Mouse (Mus musculus) spleen, embryonic (tissue): ENCODE results near the gene Ethe1.
"Not testable (repeated sequence)": the region's sequence is repeated elsewhere in the genome, so short reads cannot be mapped to it uniquely, and the experiment has no call there.

Experiments used
- CTCF ChIA-PET: fragments of 350-600 bp; sonication (Branson Sonifier 250); formaldehyde crosslinking; loops from one replicate; lab custom pipeline; 2022; lab: Charles Lee

Ethe1 gene

GRCm38 (mm10) chr7:24610144-24610878 is 23.0 kb downstream of the Ethe1 start, which contains the start of gene Phldb3:
Gene Phldb3, plus strand, starts transcription at chr7:24610763.
- CTCF ChIA-PET: interaction anchor here (0.9 to 2.0 kb wide), 2 partner anchors 9 kb away, joined by 6 read pairs; no protein-coding TSS in a partner anchor

DNA sequence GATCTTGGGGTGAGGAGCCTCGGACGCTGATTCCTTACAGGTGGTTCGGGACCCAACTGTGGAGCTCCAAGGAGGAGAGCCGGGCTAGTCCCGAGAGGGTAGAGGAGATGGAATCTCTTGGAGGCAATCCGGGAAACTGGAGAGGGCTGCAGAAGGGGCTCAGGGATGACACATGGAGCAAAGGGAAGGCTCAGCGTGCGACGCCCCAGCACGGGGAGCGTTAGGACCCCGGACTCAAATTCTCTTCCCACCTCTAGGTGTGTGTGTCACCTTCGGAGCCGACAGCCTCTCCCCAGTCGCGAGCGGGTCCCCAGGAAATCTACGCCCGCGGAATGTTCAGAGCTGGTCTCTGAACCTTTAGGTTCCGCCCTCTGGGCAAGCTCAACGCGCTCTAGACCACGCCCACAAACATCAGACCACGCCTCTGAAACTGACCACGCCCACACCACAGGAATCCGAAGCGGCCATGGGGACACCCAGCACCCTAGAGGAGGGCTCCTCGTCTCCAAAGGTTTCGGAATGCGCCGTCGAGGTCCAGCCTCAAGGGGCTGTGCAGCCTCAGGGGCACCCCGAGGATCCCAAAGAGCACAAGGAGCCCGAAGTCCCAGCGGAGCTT is 23.6 kb downstream of the Ethe1 start:
- CTCF ChIA-PET: interaction anchor here (0.6 to 2.0 kb wide), 3 partner anchors 10 to 170 kb away, joined by 4 to 6 read pairs (median 4); no protein-coding TSS in a partner anchor

DNA sequence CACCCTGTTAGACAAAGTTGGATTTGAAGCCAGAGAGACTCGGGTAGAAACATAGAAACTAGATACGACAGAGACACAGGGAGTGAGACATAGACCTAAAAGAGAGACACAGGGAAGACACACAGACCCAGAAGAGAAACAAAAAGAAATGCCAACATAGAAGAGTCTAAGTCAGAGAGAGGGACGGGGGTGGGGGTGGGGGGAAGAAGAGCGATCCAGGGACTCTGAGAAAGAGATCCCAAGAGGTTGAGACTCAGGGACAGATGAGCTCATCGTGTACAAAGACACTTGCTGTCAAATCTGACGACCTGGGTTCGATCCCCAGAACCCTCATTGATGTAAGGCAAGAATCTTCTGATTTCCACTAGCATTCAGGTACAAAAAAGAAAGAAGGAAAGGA is 24.4 kb downstream of the Ethe1 start:
- CTCF ChIA-PET: interaction anchor here (0.6 to 2.0 kb wide), 3 partner anchors 10 to 171 kb away, joined by 4 to 6 read pairs (median 4); no protein-coding TSS in a partner anchor

DNA sequence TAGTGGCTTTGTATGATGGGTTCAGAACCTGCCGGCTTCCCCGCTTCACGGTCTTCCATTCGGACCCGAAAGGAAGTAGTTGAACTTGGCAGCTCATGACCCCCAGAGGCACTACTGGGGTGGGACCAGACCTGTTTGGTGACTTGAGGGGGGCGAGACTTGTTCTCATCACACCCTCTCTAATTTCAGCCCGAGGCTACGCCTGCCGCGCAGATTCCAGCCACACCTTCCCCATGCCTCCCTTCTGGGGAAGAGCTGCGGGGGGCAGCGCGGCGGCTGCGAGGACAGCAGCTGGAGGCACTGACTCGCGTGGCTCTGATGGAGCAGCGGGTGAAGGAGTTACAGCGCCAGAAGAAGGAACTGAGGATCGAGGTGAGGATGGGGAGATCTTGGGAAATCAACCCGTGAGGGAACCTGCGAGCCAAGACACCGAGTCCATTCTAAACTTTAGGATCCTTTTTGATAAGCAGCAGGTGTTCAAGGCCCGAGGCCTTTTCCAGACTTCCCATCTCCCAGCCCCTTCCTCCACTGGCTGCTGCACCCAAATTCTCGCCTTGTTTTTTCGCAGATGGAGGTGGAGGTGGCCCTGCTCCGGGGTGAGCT is 25.1 kb downstream of the Ethe1 start:
- CTCF ChIA-PET: interaction anchor here (0.7 to 2.0 kb wide), 2 partner anchors 11 to 50 kb away, joined by 4 to 6 read pairs; no protein-coding TSS in a partner anchor

DNA sequence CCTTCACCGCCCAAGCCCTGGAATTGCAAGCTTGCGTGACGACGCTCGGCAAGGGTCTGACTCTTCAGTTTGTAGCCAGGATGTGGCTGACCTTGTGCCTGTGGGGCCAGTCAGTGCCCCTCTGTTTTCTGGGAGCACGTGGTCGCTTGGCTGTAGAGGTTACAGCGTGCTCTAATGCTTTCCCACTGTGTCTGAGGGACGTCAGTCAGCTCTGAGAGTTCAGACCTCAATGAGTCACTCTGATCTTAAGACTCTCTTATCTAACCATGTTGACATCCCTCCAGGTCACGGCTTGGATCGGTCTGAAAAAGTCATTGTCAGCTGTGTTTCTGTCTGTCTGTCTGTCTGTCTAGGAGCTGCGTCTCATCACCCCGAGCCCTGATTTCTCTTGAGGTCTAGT is 27.5 kb downstream of the Ethe1 start:
- CTCF ChIA-PET: interaction anchor here (0.6 kb wide), 2 partner anchors 10 to 350 kb away, joined by 4 to 9 read pairs; no protein-coding TSS in a partner anchor

DNA sequence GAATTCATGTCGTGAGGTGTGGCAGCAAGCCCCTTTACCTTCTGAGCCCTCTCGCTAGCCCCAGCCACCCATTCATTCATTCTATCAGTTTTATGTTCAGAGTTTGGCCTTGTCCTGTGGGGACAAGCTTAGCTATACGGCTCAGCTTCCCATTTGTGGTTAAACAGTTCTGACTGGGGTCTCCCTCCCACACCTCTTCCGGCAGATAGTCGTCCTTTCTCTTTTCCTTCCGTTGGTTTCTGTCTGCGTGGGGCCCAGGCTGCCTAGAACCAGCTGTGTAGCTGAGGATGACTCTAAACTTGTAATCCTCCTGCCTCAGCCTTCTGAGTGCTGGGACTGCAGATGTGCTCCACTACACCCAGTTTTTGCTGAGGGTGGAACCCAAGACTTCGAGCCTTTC is 30.4 kb downstream of the Ethe1 start:
- CTCF ChIA-PET: no interaction called here

GRCm38 (mm10) chr7:24618374-24618773 is 31.0 kb downstream of the Ethe1 start:
- CTCF ChIA-PET: not testable (repeated sequence)

GRCm38 (mm10) chr7:24619671-24620397 is 32.5 kb downstream of the Ethe1 start:
- CTCF ChIA-PET: no interaction called here

- CTCF ChIA-PET: no interaction called here
Observed at GRCm38 (mm10) chr7:24621193-24621592, 33.9 kb downstream of the Ethe1 start.

GRCm38 (mm10) chr7:24622967-24623366 is 35.6 kb downstream of the Ethe1 start:
- CTCF ChIA-PET: interaction anchor here (1.0 kb wide), 1 partner anchor 20 kb away, joined by 4 read pairs; no protein-coding TSS in a partner anchor

- CTCF ChIA-PET: no interaction called here
Observed at GRCm38 (mm10) chr7:24628685-24629610, 41.6 kb downstream of the Ethe1 start.

GRCm38 (mm10) chr7:24629672-24630071 is 42.3 kb downstream of the Ethe1 start:
- CTCF ChIA-PET: no interaction called here

DNA sequence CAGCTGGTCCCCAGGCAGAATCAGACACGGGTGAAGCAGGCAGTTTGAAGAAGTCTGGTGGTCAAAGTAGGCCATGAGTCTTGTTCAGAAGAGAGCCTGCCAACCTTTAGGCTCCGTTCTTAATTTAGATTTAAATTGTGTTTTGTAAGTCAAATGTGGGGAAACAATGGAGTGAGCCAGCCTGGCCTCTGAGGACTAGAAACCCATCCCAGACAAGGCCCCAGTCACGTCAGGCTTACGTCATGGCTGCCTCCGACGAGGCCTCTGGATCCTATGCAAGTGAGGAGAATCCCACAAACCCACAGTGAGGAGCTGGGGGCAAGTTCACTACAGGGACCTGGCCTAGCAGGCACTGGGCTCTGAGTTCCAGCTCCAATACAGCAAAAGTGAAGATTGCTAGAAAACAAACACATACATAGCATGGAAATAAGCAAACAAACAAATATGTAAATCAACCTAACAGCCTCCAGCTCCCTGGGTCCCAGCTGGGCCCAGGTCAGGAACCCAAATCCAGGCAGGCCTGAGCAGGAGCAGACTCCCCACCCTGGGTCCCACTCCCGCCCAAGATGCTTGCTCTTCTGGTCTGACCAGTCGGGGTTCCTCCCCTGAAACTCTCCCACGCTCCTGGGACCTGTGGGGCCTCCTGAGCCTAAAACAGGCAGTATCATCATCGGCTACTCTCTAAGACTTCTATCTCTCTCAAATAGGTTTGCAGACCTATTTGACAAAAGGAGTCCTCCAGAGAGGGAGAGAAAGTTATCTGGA is 43.0 kb downstream of the Ethe1 start:
- CTCF ChIA-PET: no interaction called here

GRCm38 (mm10) chr7:24636264-24636663 is 48.9 kb downstream of the Ethe1 start, which contains the start of gene Lypd3:
Gene Lypd3, plus strand, starts transcription at chr7:24636550.
- CTCF ChIA-PET: no interaction called here

DNA sequence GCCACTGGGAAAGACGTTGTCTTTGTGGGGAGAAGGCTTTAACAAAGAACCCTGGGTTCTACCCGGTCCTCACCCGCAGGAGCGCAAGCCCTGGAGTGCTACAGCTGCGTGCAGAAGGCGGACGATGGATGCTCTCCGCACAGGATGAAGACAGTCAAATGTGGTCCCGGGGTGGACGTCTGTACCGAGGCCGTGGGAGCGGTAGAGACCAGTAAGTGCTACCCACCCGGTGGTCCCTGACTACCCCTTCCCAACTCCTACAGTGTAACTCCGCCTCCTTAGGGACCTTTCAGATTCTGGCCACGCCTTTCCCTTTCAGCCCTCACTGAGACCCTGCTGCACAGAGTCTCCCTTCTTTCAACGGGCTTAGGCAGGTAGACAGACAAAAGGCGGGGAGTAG is 49.7 kb downstream of the Ethe1 start:
- CTCF ChIA-PET: no interaction called here

- CTCF ChIA-PET: no interaction called here
Observed at GRCm38 (mm10) chr7:24638026-24638856, 50.9 kb downstream of the Ethe1 start.

GRCm38 (mm10) chr7:24640450-24640849 is 53.1 kb downstream of the Ethe1 start:
- CTCF ChIA-PET: no interaction called here

- CTCF ChIA-PET: interaction anchor here (1.0 to 1.9 kb wide), 4 partner anchors 20 to 170 kb away, joined by 3 to 8 read pairs (median 4); no protein-coding TSS in a partner anchor
Observed at GRCm38 (mm10) chr7:24642491-24642890, 55.1 kb downstream of the Ethe1 start.
